In the genomic region with DNA sequence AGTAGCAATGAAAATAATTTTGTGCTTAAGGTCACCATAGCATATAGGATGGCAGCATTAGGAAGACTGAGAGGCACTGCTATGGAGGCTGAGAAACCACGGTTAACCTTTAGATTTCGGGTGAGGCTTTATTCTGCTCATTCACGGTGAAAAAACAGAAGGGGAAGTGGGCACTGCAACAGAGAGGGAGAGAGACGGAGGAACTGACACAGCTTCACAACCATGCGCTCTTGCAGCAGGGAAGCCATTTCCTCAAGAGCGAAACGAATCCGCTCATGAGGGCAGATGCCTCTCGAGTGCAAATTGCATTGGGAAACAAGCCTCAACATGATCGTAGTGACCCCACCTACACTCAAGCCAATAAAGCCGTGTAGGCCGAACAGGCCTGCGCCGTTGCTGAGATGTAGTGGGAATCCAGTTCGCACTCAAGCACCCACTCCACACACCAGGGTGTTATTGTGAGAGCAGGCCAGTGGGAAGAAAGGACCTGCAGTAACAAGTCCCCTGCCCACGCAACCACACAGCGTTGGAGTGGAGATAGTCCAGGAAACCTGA, we compare ENCODE assay signal across 25 mouse cellular contexts. TPM values are rescaled to one million over a fixed set of nuclear protein-coding genes. Genes with fewer than 3 reads are reported as not detected.
A peak's percentile ranks its signal among the peaks of the same experiment; 100 is the strongest.
DNase-seq lines count a peak whose midpoint lies in the region; ATAC-seq and TF ChIP-seq lines count a peak whose summit lies in the region.
"Had no signal": no experiment of that assay in that cellular context is flagged by ENCODE, and none has a peak within 500 bp of the region (broad histone marks: within the 10 kb centered on the region; RNA-seq: fewer than 3 reads in every experiment).

No protein-coding gene starts in this region.

- no peaks in the 10 kb centered on the region for H3K27me3 ChIP-seq in lung, embryonic 16.5 days (ENCODE audit: control insufficient read depth, insufficient read depth, low read depth, low read length)
- H3K27me3 ChIP-seq in ES-Bruce4 (ENCODE audit: control insufficient read depth, insufficient read depth, low read length, poor library complexity, severe bottlenecking) = no peaks in the 10 kb centered on the region; the same call in 1 of the 2 replicates
- no peaks in the 10 kb centered on the region for H3K27me3 ChIP-seq in hindbrain, embryonic 11.5 days (ENCODE audit: control insufficient read depth, insufficient read depth, low read length)
- H3K27me3 ChIP-seq: midbrain, embryonic 12.5 days; stomach, embryonic 15.5 days had no signal

- no peak overlapping the region for H3K9ac ChIP-seq in lung, embryonic 16.5 days (ENCODE audit: low read length)
- H3K9ac ChIP-seq in ES-Bruce4 (ENCODE audit: low read depth, poor library complexity, severe bottlenecking) = no peak overlapping the region
- no peak overlapping the region for H3K9ac ChIP-seq in hindbrain, embryonic 11.5 days (ENCODE audit: low read depth, low read length)
- H3K9ac ChIP-seq: lung, embryonic 14.5 days; midbrain, embryonic 12.5 days; stomach, embryonic 15.5 days had no signal

- TF ChIP-seq EP300 in ES-Bruce4 (IDR thresholded peaks at IDR 0.05; ENCODE audit: insufficient read depth, low read depth, low read length) = 0 out of 2 replicates have a peak, but pooled peaks have one; percentile 48

- no peak for TF ChIP-seq POLR2A in ES-Bruce4 (IDR thresholded peaks at IDR 0.05; ENCODE audit: insufficient read depth, low read length)

- no peaks in the 10 kb centered on the region for H3K36me3 ChIP-seq in lung, embryonic 16.5 days (ENCODE audit: control insufficient read depth, insufficient read depth, low read length)
- H3K36me3 ChIP-seq in ES-Bruce4 (ENCODE audit: control insufficient read depth, insufficient read depth, low read length, poor library complexity, severe bottlenecking) = no peaks in the 10 kb centered on the region
- no peaks in the 10 kb centered on the region for H3K36me3 ChIP-seq in hindbrain, embryonic 11.5 days (ENCODE audit: control insufficient read depth, insufficient read depth, low read length)
- H3K36me3 ChIP-seq: G1E; hindbrain, embryonic 10.5 days; midbrain, embryonic 12.5 days; stomach, embryonic 15.5 days had no signal

- no peak for TF ChIP-seq CTCF in ES-Bruce4 (IDR thresholded peaks at IDR 0.05; ENCODE audit: low read depth, low read length)

- WGBS in lung, embryonic 16.5 days = 66% methylated on average over 17 of the region's 17 CpGs
- 88% methylated on average over 17 of the region's 17 CpGs for WGBS in hindbrain, embryonic 11.5 days

- peaks cover 6% of the 10 kb centered on the region; the same call in 1 of the 2 replicates for H3K4me1 ChIP-seq in lung, embryonic 16.5 days (replicated peaks; ENCODE audit: control insufficient read depth, insufficient read depth, low read length)
- H3K4me1 ChIP-seq in ES-Bruce4 (ENCODE audit: control insufficient read depth, insufficient read depth, low read length) = no peaks in the 10 kb centered on the region
- H3K4me1 ChIP-seq in hindbrain, embryonic 11.5 days (replicated peaks; ENCODE audit: control insufficient read depth, insufficient read depth, low read length) = no peaks in the 10 kb centered on the region
- H3K4me1 ChIP-seq: midbrain, embryonic 12.5 days; stomach, embryonic 15.5 days had no signal

- H3K4me2 ChIP-seq in lung, embryonic 16.5 days (ENCODE audit: low read depth, low read length) = no peak overlapping the region
- no peak overlapping the region for H3K4me2 ChIP-seq in hindbrain, embryonic 11.5 days (replicated peaks; ENCODE audit: low read depth, low read length)
- H3K4me2 ChIP-seq: lung, embryonic 14.5 days; midbrain, embryonic 12.5 days; stomach, embryonic 15.5 days had no signal

- H3K4me3 ChIP-seq in lung, embryonic 16.5 days (ENCODE audit: low read length) = no peak overlapping the region
- H3K4me3 ChIP-seq in ES-Bruce4 (ENCODE audit: low read depth, low read length) = no peak overlapping the region
- no peak overlapping the region for H3K4me3 ChIP-seq in hindbrain, embryonic 11.5 days (ENCODE audit: low read depth, low read length)
- H3K4me3 ChIP-seq: erythroblast, embryonic 14.5 days; gastrocnemius, adult 2 months; hindbrain, embryonic 10.5 days; midbrain, embryonic 12.5 days; myocyte; stomach, embryonic 15.5 days had no signal

- H3K27ac ChIP-seq in lung, embryonic 16.5 days (ENCODE audit: low read length) = 0 out of 2 replicates have a peak overlapping the region, but pooled peaks have one; percentile 25
- H3K27ac ChIP-seq in ES-Bruce4 (ENCODE audit: insufficient read depth, low read length) = no peak overlapping the region
- H3K27ac ChIP-seq in hindbrain, embryonic 11.5 days (ENCODE audit: low read depth, low read length) = no peak overlapping the region
- H3K27ac ChIP-seq: gastrocnemius, adult 2 months; hindbrain, embryonic 10.5 days; midbrain, embryonic 12.5 days; stomach, embryonic 15.5 days had no signal

- no peaks in the 10 kb centered on the region for H3K9me3 ChIP-seq in lung, embryonic 16.5 days (ENCODE audit: control insufficient read depth, low read length)
- H3K9me3 ChIP-seq in ES-Bruce4 (replicated peaks; ENCODE audit: control insufficient read depth, insufficient read depth, low read length, poor library complexity, severe bottlenecking) = no peaks in the 10 kb centered on the region
- no peaks in the 10 kb centered on the region for H3K9me3 ChIP-seq in hindbrain, embryonic 11.5 days (ENCODE audit: control insufficient read depth, low read length)
- H3K9me3 ChIP-seq: hindbrain, embryonic 10.5 days; midbrain, embryonic 12.5 days; stomach, embryonic 15.5 days had no signal

- DNase-seq in lung, postnatal 10 days = no peak
- peak; percentile 16 for DNase-seq in naive thymus-derived CD4-positive, alpha-beta T cell, adult 2 months (ENCODE audit: low read depth)
- DNase-seq in layer of hippocampus, adult 18-20 months (ENCODE audit: low spot score in 2 of 2) = no peak
- DNase-seq in adrenal gland, adult (ENCODE audit: inconsistent age in 2 of 2, low spot score in 1 of 2) = no peak
- no peak for DNase-seq in hindbrain, embryonic 11.5 days (ENCODE audit: low spot score)
- DNase-seq: adrenal gland, postnatal 10 days; cerebellum, adult 11-12 months; cerebellum, postnatal 25 days; gastrocnemius, adult 2 months; heart, adult 18-20 months; kidney, adult 9 months; kidney, postnatal 4 days; liver; lung, embryonic 14.5 days had no signal

- peak; percentile 28; the same call in 1 of the 2 replicates for ATAC-seq in lung, embryonic 16.5 days (ENCODE audit: low read depth)
- ATAC-seq in hematopoietic stem cell, adult 5-6 weeks (replicated peaks in 1 of 2; ENCODE audit: insufficient read depth in 1 of 2, low FRiP score in 2 of 2, low TSS enrichment in 1 of 2, low read depth in 1 of 2, poor library complexity in 2 of 2, severe bottlenecking in 2 of 2) = peak; percentile 56 to 84; a peak in 3 of 4 replicates
- no peak for ATAC-seq in hindbrain, embryonic 11.5 days (ENCODE audit: low FRiP score)
- ATAC-seq: forebrain, embryonic 16.5 days; inflammation-experienced regulatory T-cells, adult 6 months had no signal

RNA-seq across cellular contexts. Expression of gene Plekha1, which starts 18.3 kb away (rescaled TPM):
- polyA plus RNA-seq in lung, embryonic 16.5 days (2015; fragmentation: Nextera tagmentation; extraction: Ambion mirVana) = 70.0 and 71.8 TPM in 2 replicates
- polyA plus RNA-seq in ES-Bruce4 (2011; ENCODE audit: insufficient read depth, insufficient read length, low read depth, missing spikeins) = 183 and 196 TPM in 2 replicates
- 20.2 and 29.1 TPM in 2 replicates for total RNA-seq in hematopoietic stem cell, adult 5-6 weeks (2017)
- total RNA-seq in layer of hippocampus, adult 18-20 months (2021) = 10 to 100 TPM; 84.7 TPM
- 39.8 and 50.1 TPM in 2 replicates for polyA plus RNA-seq in hindbrain, embryonic 11.5 days (2014; fragmentation: Nextera tagmentation; extraction: Ambion mirVana)
- polyA plus RNA-seq: erythroblast, embryonic 14.5 days; G1E had no signal
